Mouse (Mus musculus) lung, embryonic 16.5 days (tissue): ENCODE results near the gene Wfdc9. TPM values are rescaled to one million over a fixed set of nuclear protein-coding genes. Genes with fewer than 3 reads are reported as not detected.
A peak's percentile ranks its signal among the peaks of the same experiment; 100 is the strongest.

ENCODE experiments used
- ATAC-seq: fragments of 200-750 bp; cut with Nextera tagmentation; 2 replicates; pipeline ENCODE4 v1.8.0; 2017; ENCODE audit warnings: low read depth, mild to moderate bottlenecking, moderate library complexity
- H3K27ac ChIP-seq: fragments of 300-500 bp; sonication (generic); 2 replicates; pipeline ENCODE4 v1.5.1; 2014; ENCODE audit warnings: mild to moderate bottlenecking, control low read depth, low read length
- H3K27me3 ChIP-seq: fragments of 300-500 bp; sonication (generic); 2 replicates; pipeline ENCODE4 v1.6.1; 2014; ENCODE audit warnings: low read depth, low read length, mixed read lengths; ENCODE audit not compliant: control insufficient read depth, insufficient read depth
- H3K36me3 ChIP-seq: fragments of 300-500 bp; sonication (generic); 2 replicates; pipeline ENCODE4 v1.6.1; 2014; ENCODE audit warnings: low read length; ENCODE audit not compliant: control insufficient read depth, insufficient read depth
- H3K4me1 ChIP-seq: fragments of 300-500 bp; sonication (generic); replicated peaks from 2 replicates; pipeline ENCODE4 v1.6.1; 2014; ENCODE audit warnings: low read length, mixed read lengths; ENCODE audit not compliant: control insufficient read depth, insufficient read depth
- H3K4me2 ChIP-seq: fragments of 300-500 bp; sonication (generic); 2 replicates; pipeline ENCODE4 v1.6.1; 2014; ENCODE audit warnings: low read depth, low read length, control low read depth
- H3K4me3 ChIP-seq: fragments of 300-500 bp; sonication (generic); 2 replicates; pipeline ENCODE4 v1.5.1; 2014; ENCODE audit warnings: mild to moderate bottlenecking, low read length, control low read depth
- H3K9ac ChIP-seq: fragments of 300-500 bp; sonication (generic); 2 replicates; pipeline ENCODE4 v1.6.1; 2014; ENCODE audit warnings: low read length, control low read depth
- H3K9me3 ChIP-seq: fragments of 300-500 bp; sonication (generic); 2 replicates; pipeline ENCODE4 v1.6.1; 2016; ENCODE audit warnings: low read length; ENCODE audit not compliant: control insufficient read depth
- WGBS: fragments of 180-500 bp; shearing (Covaris S2); extraction: QIAGEN DNeasy Blood & Tissue Kit; methylation state at CpG from one replicate; pipeline ENCODE4 v1.1.7; 2014; 5-methylcytosine and 5-hydroxymethylcytosine counted together
- polyA plus RNA-seq: library from polyadenylated mRNA; unstranded; fragments of >200 nt; fragmentation: Nextera tagmentation; extraction: Ambion mirVana; gene quantifications from 2 replicates; pipeline ENCODE4 v1.2.1, GENCODE M21; 2015

Gene Wfdc9
- polyA plus RNA-seq = not detected in 2 replicates

GRCm38 (mm10) chr2:164656483-164656882 is at the start of gene Wfdc9:
Wfdc9 (minus strand) TSS chr2:164656583.
- Histone ChIP-seq H3K36me3 (no peaks in the 10 kb centered on the region), H3K9me3 (no peaks in the 10 kb centered on the region), H3K4me1 (no peaks in the 10 kb centered on the region), H3K27ac (no peak within 1 kb of the TSS), H3K4me2 (no peak within 1 kb of the TSS), H3K9ac (no peak within 1 kb of the TSS), H3K4me3 (no peak within 1 kb of the TSS), H3K27me3 (no peaks in the 10 kb centered on the region)
- WGBS = 80% methylated on average over 9 of the region's 9 CpGs
- no peak for ATAC-seq

GRCm38 (mm10) chr2:164705991-164706390 is 49.6 kb upstream of the Wfdc9 start:
- H3K4me1 ChIP-seq = no peaks in the 10 kb centered on the region
- ATAC-seq = no peak
- no peaks in the 10 kb centered on the region for H3K36me3 ChIP-seq
- H3K4me3 ChIP-seq = no peak overlapping the region
- no peak overlapping the region for H3K27ac ChIP-seq
- WGBS = 85% methylated on average over 14 of the region's 14 CpGs
- H3K27me3 ChIP-seq = no peaks in the 10 kb centered on the region
- H3K9ac ChIP-seq = no peak overlapping the region
- H3K4me2 ChIP-seq = no peak overlapping the region
- no peaks in the 10 kb centered on the region for H3K9me3 ChIP-seq

GRCm38 (mm10) chr2:164705328-164705727 is 48.9 kb upstream of the Wfdc9 start:
- no peaks in the 10 kb centered on the region for H3K27me3 ChIP-seq
- H3K4me1 ChIP-seq = no peaks in the 10 kb centered on the region
- no peaks in the 10 kb centered on the region for H3K9me3 ChIP-seq
- no peak for ATAC-seq
- no peaks in the 10 kb centered on the region for H3K36me3 ChIP-seq
- no peak overlapping the region for H3K4me3 ChIP-seq
- no peak overlapping the region for H3K9ac ChIP-seq
- H3K4me2 ChIP-seq = no peak overlapping the region
- WGBS = 87% methylated on average over 6 of the region's 6 CpGs
- H3K27ac ChIP-seq = no peak overlapping the region

GRCm38 (mm10) chr2:164704235-164704634 is 47.9 kb upstream of the Wfdc9 start:
- H3K27ac ChIP-seq = no peak overlapping the region
- no peak overlapping the region for H3K4me2 ChIP-seq
- no peak overlapping the region for H3K9ac ChIP-seq
- no peaks in the 10 kb centered on the region for H3K9me3 ChIP-seq
- no peak for ATAC-seq
- no peaks in the 10 kb centered on the region for H3K36me3 ChIP-seq
- no peaks in the 10 kb centered on the region for H3K4me1 ChIP-seq
- 72% methylated on average over 5 of the region's 5 CpGs for WGBS
- H3K27me3 ChIP-seq = no peaks in the 10 kb centered on the region
- H3K4me3 ChIP-seq = no peak overlapping the region

GRCm38 (mm10) chr2:164701761-164702160 is 45.4 kb upstream of the Wfdc9 start:
- H3K4me1 ChIP-seq = no peaks in the 10 kb centered on the region
- no peak overlapping the region for H3K27ac ChIP-seq
- H3K36me3 ChIP-seq = no peaks in the 10 kb centered on the region
- no peak overlapping the region for H3K9ac ChIP-seq
- no peak for ATAC-seq
- WGBS = 83% methylated on average over 5 of the region's 5 CpGs
- no peak overlapping the region for H3K4me2 ChIP-seq
- H3K27me3 ChIP-seq = no peaks in the 10 kb centered on the region
- H3K4me3 ChIP-seq = no peak overlapping the region
- no peaks in the 10 kb centered on the region for H3K9me3 ChIP-seq

- 56% methylated on average over 5 of the region's 5 CpGs for WGBS
- no peaks in the 10 kb centered on the region for H3K27me3 ChIP-seq
- H3K4me3 ChIP-seq = no peak overlapping the region
- no peaks in the 10 kb centered on the region for H3K4me1 ChIP-seq
- ATAC-seq = no peak
- no peak overlapping the region for H3K27ac ChIP-seq
- H3K36me3 ChIP-seq = no peaks in the 10 kb centered on the region
- H3K9me3 ChIP-seq = no peaks in the 10 kb centered on the region
- no peak overlapping the region for H3K9ac ChIP-seq
- no peak overlapping the region for H3K4me2 ChIP-seq
Observed at GRCm38 (mm10) chr2:164700959-164701358, 44.6 kb upstream of the Wfdc9 start.

- no peak within 1 kb of the TSS for H3K27ac ChIP-seq
- H3K9me3 ChIP-seq = no peaks in the 10 kb centered on the region
- ATAC-seq = no peak
- H3K4me2 ChIP-seq = no peak within 1 kb of the TSS
- no peaks in the 10 kb centered on the region for H3K36me3 ChIP-seq
- no peak within 1 kb of the TSS for H3K9ac ChIP-seq
- 68% methylated on average over 4 of the region's 4 CpGs for WGBS
- H3K27me3 ChIP-seq = no peaks in the 10 kb centered on the region
- H3K4me1 ChIP-seq = no peaks in the 10 kb centered on the region
- H3K4me3 ChIP-seq = no peak within 1 kb of the TSS
Observed at GRCm38 (mm10) chr2:164698201-164698600, 41.8 kb upstream of the Wfdc9 start, which contains the start of gene Spint4. Spint4 (plus strand) TSS chr2:164698501.

- Histone ChIP-seq H3K4me1 (no peaks in the 10 kb centered on the region; the same call in 1 of the 2 replicates), H3K36me3 (no peaks in the 10 kb centered on the region), H3K9me3 (no peaks in the 10 kb centered on the region), H3K27ac (no peak within 1 kb of the TSS), H3K4me3 (no peak within 1 kb of the TSS), H3K27me3 (no peaks in the 10 kb centered on the region), H3K9ac (no peak within 1 kb of the TSS), H3K4me2 (no peak within 1 kb of the TSS)
- no peak for ATAC-seq
- WGBS = 58% methylated on average over 2 of the region's 3 CpGs
Observed at GRCm38 (mm10) chr2:164684807-164685206, 28.4 kb upstream of the Wfdc9 start, which contains the start of gene Wfdc13. Wfdc13 (plus strand) TSS chr2:164685107.

GRCm38 (mm10) chr2:164679906-164680305 is 23.5 kb upstream of the Wfdc9 start:
- WGBS = 14% methylated on average over 3 of the region's 3 CpGs
- no peak overlapping the region for H3K4me3 ChIP-seq

More at GRCm38 (mm10) chr2:164679906-164680305, 23.5 kb upstream of the Wfdc9 start:
- Histone ChIP-seq H3K27ac (no peak overlapping the region), H3K36me3 (no peaks in the 10 kb centered on the region), H3K9ac (no peak overlapping the region), H3K27me3 (no peaks in the 10 kb centered on the region), H3K9me3 (no peaks in the 10 kb centered on the region), H3K4me2 (no peak overlapping the region), H3K4me1 (no peaks in the 10 kb centered on the region)
- peak; percentile 36; the same call in 1 of the 2 replicates for ATAC-seq
